Mouse (Mus musculus): ENCODE results near the gene 1700013F07Rik. TPM values are rescaled to one million over a fixed set of nuclear protein-coding genes. Genes with fewer than 3 reads are reported as not detected.
A peak's percentile ranks its signal among the peaks of the same experiment; 100 is the strongest.

1700013F07Rik gene
- total and polyA plus RNA-seq, 2 experiments from 2014 or later, result 1.8 to 4.5 TPM

DNA sequence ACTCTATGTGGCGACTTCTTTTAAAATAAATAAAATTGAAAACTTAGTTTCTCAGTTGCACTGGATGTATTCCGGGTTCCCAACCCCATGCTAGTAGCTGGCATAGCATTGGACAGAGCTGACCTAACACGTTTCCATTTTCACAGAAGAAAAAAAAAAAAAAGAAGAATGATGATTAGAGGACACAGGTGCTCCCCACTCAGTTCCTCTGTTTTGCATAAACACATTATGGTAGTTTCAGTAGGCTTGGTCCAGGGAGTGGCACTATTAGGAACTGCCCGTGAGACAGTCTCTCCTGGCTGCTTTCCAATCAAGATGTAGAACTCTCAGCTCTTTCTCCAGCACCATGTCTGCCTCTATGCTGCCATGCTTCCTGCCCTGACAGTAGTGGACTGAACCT lies 50.6 kb downstream of the 1700013F07Rik start:
- H3K27me3 ChIP-seq (ENCODE audit: insufficient read depth, low read length), result no peaks in the 10 kb centered on the region
- DNase-seq (no peak), ATAC-seq (no peak)
- no peak overlapping the region for H3K9ac ChIP-seq
- no peak overlapping the region for H3K4me3 ChIP-seq (ENCODE audit: low read depth, low read length)
- H3K4me1 ChIP-seq (ENCODE audit: insufficient read depth), result no peaks in the 10 kb centered on the region
- H3K27ac ChIP-seq (ENCODE audit: low read depth, low read length), result no peak overlapping the region
- no peaks in the 10 kb centered on the region for H3K36me3 ChIP-seq (ENCODE audit: insufficient read depth)
- H3K4me2 ChIP-seq (ENCODE audit: low read depth), result no peak overlapping the region
- H3K9me3 ChIP-seq (ENCODE audit: low read length), result no peaks in the 10 kb centered on the region
- WGBS, result 79% methylated on average over 4 of the region's 4 CpGs
- TF ChIP-seq CTCF (IDR thresholded peaks at IDR 0.05; ENCODE audit: low read depth), result no peak

DNA sequence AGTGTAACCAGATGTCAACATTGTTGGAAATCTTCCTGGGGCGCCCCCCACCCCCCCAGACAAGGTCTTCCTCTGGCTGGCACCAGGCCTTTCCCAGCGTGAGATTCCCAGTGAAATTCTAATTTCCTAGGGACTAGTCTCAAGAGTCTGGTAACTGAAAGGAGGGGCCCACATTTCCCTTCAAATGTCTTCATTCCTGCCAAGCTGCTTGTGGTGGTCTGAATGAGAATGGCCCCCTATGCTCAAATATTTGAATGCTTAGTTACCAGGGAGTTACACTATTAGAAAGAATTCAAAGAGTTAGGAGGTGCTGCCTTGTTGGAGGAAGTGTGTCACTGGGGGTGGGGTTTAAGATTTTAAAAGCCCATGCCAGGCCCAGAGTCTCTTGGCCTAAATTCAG lies 54.5 kb downstream of the 1700013F07Rik start:
- Histone ChIP-seq H3K9ac (no peak overlapping the region), H3K9me3 (ENCODE audit: low read length) (no peaks in the 10 kb centered on the region), H3K4me3 (ENCODE audit: low read depth, low read length) (no peak overlapping the region), H3K4me1 (ENCODE audit: insufficient read depth) (0 out of 2 replicates have a peak, but pooled peaks cover 7% of the 10 kb centered on the region), H3K36me3 (ENCODE audit: insufficient read depth) (no peaks in the 10 kb centered on the region), H3K4me2 (ENCODE audit: low read depth) (no peak overlapping the region), H3K27ac (ENCODE audit: low read depth, low read length) (no peak overlapping the region), H3K27me3 (ENCODE audit: insufficient read depth, low read length) (no peaks in the 10 kb centered on the region)
- ATAC-seq (no peak), DNase-seq (peak; percentile 21)
- WGBS, result 38% methylated on average over 2 of the region's 2 CpGs
- no peak for TF ChIP-seq CTCF (IDR thresholded peaks at IDR 0.05; ENCODE audit: low read depth)

DNA sequence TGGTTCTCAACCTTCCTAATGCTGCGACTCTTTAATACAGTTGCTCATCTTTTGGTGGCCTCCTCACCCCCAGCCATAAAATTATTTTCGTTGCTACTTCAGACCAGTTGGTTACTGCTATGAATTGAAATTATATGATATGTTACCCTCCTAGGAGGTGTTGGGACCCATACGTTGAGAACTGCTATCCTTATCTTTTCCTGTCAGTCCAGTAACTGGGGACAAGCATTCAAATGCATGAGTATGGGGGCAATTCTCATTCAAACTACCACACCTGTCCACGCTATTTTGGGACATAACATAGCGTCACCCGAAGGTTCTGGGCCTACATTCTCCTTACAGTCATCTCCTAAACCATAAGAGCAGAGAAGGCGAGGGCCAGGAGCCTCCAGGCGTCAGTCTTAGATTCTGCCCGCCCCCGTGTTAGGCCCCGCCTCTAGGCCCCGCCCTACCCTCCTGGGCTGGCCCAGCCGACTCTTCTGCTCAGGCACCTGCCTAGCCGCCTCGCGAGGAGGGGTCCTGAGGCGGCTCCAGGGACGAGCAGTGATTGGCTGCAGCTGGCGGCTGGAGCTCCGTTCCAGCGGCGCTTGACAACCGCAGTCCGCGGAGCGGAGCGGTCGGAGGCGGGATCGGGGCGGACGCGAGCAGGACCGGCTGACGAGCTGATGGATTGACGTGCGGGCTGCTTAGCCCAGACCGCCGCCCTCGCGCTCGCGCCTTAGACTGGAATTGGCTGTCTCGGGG lies 57.0 kb downstream of the 1700013F07Rik start, which contains the start of gene Wdr47:
Wdr47 (plus strand) TSS at position 494 of the 744 bp plus-strand sequence.
- ATAC-seq, result peak; percentile 99
- WGBS, result 6% methylated on average over 44 of the region's 44 CpGs
- H3K27me3 ChIP-seq (ENCODE audit: insufficient read depth, low read length), result no peaks in the 10 kb centered on the region

DNA sequence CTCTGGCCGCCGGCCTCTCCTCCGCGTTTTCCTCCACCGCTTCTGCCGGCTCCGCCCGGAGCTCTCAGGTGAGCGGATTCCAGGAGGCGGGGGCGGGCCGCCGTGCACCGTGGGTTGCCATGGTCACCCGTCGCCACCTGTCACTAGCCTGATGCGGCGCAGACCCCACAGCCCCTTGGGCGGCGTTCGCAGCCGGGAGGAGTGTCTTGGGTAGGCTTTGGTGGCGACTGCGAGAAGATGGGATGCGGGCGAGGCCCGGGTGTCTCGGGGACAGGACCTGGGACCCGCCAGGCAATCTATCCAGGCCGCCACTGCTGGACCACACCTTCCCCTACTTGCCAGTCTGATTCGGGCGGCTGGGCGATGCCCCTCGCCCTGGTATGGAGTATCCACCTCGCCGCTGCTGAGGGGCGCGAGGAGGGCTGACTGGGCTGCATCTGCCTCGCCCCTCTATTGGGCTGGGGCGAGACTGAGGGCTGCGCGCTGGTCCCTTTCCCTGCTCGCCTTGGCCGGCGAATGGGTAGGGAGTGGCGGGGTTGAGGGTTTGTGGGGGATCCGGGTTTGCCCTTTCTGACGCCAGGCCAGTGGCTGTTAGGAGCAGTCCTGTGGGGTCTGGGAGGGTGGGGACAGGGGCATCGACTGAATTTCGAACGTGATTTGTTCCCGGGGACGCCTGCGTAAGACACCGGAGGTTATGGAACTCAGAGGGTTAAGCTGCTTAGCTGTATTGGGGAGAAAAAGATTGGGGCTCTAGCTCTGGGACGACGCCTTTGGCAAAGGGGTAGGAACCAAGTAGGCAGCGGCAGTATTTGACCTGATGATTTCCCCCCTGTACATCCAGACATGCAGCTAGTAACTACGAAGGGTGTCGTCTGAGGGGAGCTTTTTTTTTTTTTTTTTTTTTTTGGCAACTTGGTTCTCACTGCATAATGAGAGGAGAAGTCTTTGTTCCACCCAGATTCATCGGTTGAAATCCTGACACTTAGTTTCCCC lies 57.9 kb downstream of the 1700013F07Rik start:
- no peak; the same call in 1 of the 2 replicates for TF ChIP-seq CTCF (IDR thresholded peaks at IDR 0.05; ENCODE audit: low read depth)
- 0 out of 2 replicates have a peak, but pooled peaks cover 7% of the 10 kb centered on the region for H3K4me1 ChIP-seq (ENCODE audit: insufficient read depth)
- ATAC-seq (peak; percentile 74), DNase-seq (peak; percentile 63)
- H3K27me3 ChIP-seq (ENCODE audit: insufficient read depth, low read length), result no peaks in the 10 kb centered on the region
- H3K4me3 ChIP-seq (ENCODE audit: low read depth, low read length), result peak overlapping the region; percentile 94
- no peaks in the 10 kb centered on the region for H3K9me3 ChIP-seq (ENCODE audit: low read length)
- H3K4me2 ChIP-seq (ENCODE audit: low read depth), result peak overlapping the region; percentile 71
- 2% methylated on average over 59 of the region's 61 CpGs for WGBS
- no peaks in the 10 kb centered on the region for H3K36me3 ChIP-seq (ENCODE audit: insufficient read depth)
- H3K27ac ChIP-seq (ENCODE audit: low read depth, low read length), result peak overlapping the region; percentile 95
- peak overlapping the region; percentile 85 for H3K9ac ChIP-seq

More for the DNA sequence above, 57.0 kb downstream of the 1700013F07Rik start, which contains the start of gene Wdr47:
- Histone ChIP-seq H3K4me3 (ENCODE audit: low read depth, low read length) (peak within 1 kb of the TSS; percentile 94), H3K9me3 (ENCODE audit: low read length) (no peaks in the 10 kb centered on the region), H3K27ac (ENCODE audit: low read depth, low read length) (peak within 1 kb of the TSS; percentile 95), H3K4me2 (ENCODE audit: low read depth) (peak within 1 kb of the TSS; percentile 71), H3K4me1 (ENCODE audit: insufficient read depth) (0 out of 2 replicates have a peak, but pooled peaks cover 7% of the 10 kb centered on the region), H3K9ac (peak within 1 kb of the TSS; percentile 85), H3K36me3 (ENCODE audit: insufficient read depth) (no peaks in the 10 kb centered on the region)
- DNase-seq, result peak; percentile 98
- TF ChIP-seq CTCF (IDR thresholded peaks at IDR 0.05; ENCODE audit: low read depth), result 0 out of 2 replicates have a peak, but pooled peaks have one; percentile 1

Small RNA genes lying within 50 kb of the gene (microRNA-seq; reads per million reads assigned to microRNA genes)
- gene Gm22860, result 0 reads per million in 2 experiments

Other genes with a start within 250 kb of the 1700013F07Rik start
- gene Mybphl, start 169.2 kb upstream of the 1700013F07Rik start, total RNA-seq (2014; rRNA removed), result not detected in 2 replicates
- gene Mybphl, start 169.2 kb upstream of the 1700013F07Rik start, polyA plus RNA-seq (2015; fragmentation: Nextera tagmentation; extraction: Ambion mirVana), result not detected in 2 replicates
- gene Psrc1, start 150.3 kb upstream of the 1700013F07Rik start, total RNA-seq (2014; rRNA removed), result 9.5 and 10.5 TPM in 2 replicates
- 6.5 and 7.0 TPM in 2 replicates for gene Psrc1, start 150.3 kb upstream of the 1700013F07Rik start, polyA plus RNA-seq (2015; fragmentation: Nextera tagmentation; extraction: Ambion mirVana)
- 39.0 and 51.4 TPM in 2 replicates for gene Celsr2, start 118.6 kb upstream of the 1700013F07Rik start, total RNA-seq (2014; rRNA removed)
- 14.4 and 24.5 TPM in 2 replicates for gene Celsr2, start 118.6 kb upstream of the 1700013F07Rik start, polyA plus RNA-seq (2015; fragmentation: Nextera tagmentation; extraction: Ambion mirVana)
- 196 and 202 TPM in 2 replicates for gene Sars, start 88.9 kb upstream of the 1700013F07Rik start, total RNA-seq (2014; rRNA removed)
- gene Sars, start 88.9 kb upstream of the 1700013F07Rik start, polyA plus RNA-seq (2015; fragmentation: Nextera tagmentation; extraction: Ambion mirVana), result 220 and 223 TPM in 2 replicates
- gene 5330417C22Rik, start 2.4 kb downstream of the 1700013F07Rik start, total RNA-seq (2014; rRNA removed), result 9.2 and 11.5 TPM in 2 replicates
- 16.6 and 17.5 TPM in 2 replicates for gene 5330417C22Rik, start 2.4 kb downstream of the 1700013F07Rik start, polyA plus RNA-seq (2015; fragmentation: Nextera tagmentation; extraction: Ambion mirVana)
- gene Tmem167b, start 28.3 kb downstream of the 1700013F07Rik start, total RNA-seq (2014; rRNA removed), result 59.6 and 70.2 TPM in 2 replicates
- 42.5 and 50.0 TPM in 2 replicates for gene Tmem167b, start 28.3 kb downstream of the 1700013F07Rik start, polyA plus RNA-seq (2015; fragmentation: Nextera tagmentation; extraction: Ambion mirVana)
- gene Taf13, start 37.5 kb downstream of the 1700013F07Rik start, total RNA-seq (2014; rRNA removed), result 10.8 and 13.8 TPM in 2 replicates
- gene Taf13, start 37.5 kb downstream of the 1700013F07Rik start, polyA plus RNA-seq (2015; fragmentation: Nextera tagmentation; extraction: Ambion mirVana), result 41.0 and 46.4 TPM in 2 replicates
- gene Wdr47, start 57.1 kb downstream of the 1700013F07Rik start, total RNA-seq (2014; rRNA removed), result 107 and 110 TPM in 2 replicates
- gene Wdr47, start 57.1 kb downstream of the 1700013F07Rik start, polyA plus RNA-seq (2015; fragmentation: Nextera tagmentation; extraction: Ambion mirVana), result 72.4 and 90.1 TPM in 2 replicates
- 43.9 and 84.0 TPM in 2 replicates for gene Clcc1, start 119.8 kb downstream of the 1700013F07Rik start, total RNA-seq (2014; rRNA removed)
- 47.5 and 48.8 TPM in 2 replicates for gene Clcc1, start 119.8 kb downstream of the 1700013F07Rik start, polyA plus RNA-seq (2015; fragmentation: Nextera tagmentation; extraction: Ambion mirVana)
- 12.6 and 16.6 TPM in 2 replicates for gene Gpsm2, start 188.2 kb downstream of the 1700013F07Rik start, total RNA-seq (2014; rRNA removed)
- gene Gpsm2, start 188.2 kb downstream of the 1700013F07Rik start, polyA plus RNA-seq (2015; fragmentation: Nextera tagmentation; extraction: Ambion mirVana), result 11.3 and 14.2 TPM in 2 replicates
- under 0.01 TPM in 1 of 2 replicates, not detected in the other for gene Aknad1, start 205.5 kb downstream of the 1700013F07Rik start, total RNA-seq (2014; rRNA removed)
- gene Aknad1, start 205.5 kb downstream of the 1700013F07Rik start, polyA plus RNA-seq (2015; fragmentation: Nextera tagmentation; extraction: Ambion mirVana), result not detected in 2 replicates

All from forebrain, postnatal 0 days (tissue).